Mouse (Mus musculus) frontal cortex, postnatal 14 days (tissue): ENCODE measurements around the gene Mtcl1.
"Not testable (repeated sequence)": the region's sequence is repeated elsewhere in the genome, so short reads cannot be mapped to it uniquely, and the experiment has no call there.

ENCODE experiments used
- DNase-seq, 2 experiments: peaks; one replicate each; pipeline ENCODE4 v3.0.0; 2022; ENCODE audit warnings: low spot score in 2 of 2

Mtcl1 gene

DNA sequence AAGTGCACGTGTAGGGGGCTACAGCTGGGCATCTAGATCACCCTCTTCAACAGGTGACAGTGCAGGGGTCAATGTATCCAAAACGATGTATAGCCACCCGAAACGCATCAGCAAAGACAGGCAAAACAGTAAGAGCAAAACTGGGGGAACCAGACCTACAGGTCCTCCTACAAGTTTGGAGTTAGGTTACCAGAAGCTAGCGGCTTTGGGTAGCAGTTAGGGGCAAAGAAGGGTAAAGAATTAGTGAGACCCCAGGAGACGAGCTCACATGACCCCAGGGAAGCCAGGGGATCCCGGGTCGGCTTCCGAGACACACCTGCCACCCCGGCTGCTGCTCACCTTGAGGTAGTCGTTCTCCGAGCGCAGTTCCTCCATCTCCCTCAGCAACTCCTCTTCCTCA, 1.6 kb downstream of the Mtcl1 start:
- no peak for DNase-seq

DNA sequence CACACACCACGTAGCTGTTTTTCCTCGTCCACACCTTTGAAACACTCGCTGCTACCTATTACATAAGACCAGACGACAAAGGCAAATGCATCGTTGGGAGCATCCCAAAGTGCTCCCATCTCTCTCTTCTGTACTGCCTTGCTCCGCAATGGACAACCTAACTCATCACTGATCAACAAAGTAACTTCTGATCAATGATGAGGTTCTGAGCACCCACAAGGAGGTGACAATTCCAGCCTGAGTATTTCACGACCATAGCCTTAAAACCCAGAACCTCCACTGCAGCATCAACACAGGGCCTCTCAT, 2.6 kb downstream of the Mtcl1 start:
- DNase-seq = no peak

DNA sequence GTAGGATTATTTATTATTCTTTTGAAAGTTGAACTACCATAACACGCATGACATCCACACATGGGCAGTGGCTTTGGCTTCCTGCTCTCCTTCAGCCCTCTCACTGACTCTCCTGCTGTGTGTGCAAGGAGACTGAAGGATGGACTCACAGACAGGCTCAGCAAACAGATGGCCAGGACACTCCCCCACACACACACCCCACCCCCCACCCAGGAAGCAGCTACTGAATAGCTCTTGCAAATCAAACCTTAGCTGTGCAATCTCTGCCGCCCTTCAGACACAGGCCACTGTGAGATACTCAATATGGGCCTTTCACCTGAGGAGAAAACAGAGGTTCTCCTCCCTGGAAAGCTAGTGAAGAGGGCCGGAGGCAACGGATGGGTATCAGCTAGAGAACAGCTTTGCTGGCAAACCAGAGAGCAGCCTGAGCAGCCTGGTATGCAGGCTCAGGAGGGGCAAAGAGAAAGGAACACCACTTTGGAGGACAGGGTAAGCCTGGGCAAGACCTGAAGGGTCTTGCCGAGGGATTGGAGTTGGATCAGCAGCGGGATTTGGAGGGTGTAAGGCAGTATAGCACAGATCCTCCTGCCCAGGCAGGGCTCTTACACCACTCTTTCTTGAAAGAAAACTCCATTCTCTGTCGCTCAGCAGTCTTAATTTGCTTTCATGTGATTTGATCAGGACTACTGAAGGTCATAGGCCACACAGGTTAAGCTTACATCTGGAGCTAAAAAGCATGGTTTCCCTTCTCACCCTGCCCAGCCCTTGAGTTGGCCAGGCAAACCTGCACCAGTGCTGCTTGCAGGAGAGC, 3.1 kb downstream of the Mtcl1 start:
- no peak for DNase-seq

DNA sequence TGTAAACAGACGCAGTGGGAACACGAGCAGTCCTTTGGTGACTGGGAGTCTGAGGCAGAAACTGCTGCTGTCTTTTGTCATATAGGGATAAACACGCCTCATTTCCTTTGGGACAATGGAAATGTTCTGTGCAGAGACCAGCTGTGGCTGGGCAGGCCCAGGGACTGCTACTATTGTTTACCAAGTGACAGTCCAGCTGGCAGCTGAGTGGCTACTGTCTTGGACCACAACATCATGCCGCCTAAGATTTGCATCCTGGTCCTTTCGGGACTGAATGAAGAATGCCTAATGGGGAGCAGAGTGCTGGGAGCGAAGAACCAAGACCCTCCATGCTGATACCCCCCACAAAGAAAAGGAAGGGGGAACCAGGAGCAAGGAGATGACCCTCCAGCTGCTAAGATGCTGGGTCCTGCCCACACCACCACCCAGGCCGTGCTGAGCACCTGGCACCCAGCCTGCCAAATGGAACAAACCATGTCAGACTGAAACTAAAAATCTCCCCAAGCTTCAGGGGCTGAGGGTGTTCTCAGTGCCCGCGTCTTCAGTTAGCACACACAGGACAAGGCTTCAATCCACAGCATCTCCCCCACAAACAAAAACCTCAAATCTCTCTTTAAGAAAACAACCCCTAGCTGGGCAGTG, 5.4 kb downstream of the Mtcl1 start:
- DNase-seq = no peak

DNA sequence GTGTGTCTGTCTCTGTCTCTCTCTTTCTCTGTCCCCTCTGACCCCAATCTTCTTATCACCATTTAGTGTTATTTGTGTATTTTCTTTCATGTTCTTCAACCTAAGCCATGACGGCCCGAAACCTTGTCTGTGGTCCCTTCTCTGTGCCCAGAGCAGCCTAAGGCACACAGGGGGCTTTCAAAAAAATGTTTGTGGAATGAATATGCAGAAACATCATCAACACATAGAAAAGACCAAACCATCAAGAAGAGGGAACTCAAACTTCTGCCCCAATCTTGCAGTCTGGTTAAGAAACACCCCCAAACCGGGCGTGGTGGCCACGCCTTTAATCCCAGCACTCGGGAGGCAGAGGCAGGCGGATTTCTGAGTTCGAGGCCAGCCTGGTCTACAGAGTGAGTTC, 9.7 kb downstream of the Mtcl1 start:
- DNase-seq = no peak

DNA sequence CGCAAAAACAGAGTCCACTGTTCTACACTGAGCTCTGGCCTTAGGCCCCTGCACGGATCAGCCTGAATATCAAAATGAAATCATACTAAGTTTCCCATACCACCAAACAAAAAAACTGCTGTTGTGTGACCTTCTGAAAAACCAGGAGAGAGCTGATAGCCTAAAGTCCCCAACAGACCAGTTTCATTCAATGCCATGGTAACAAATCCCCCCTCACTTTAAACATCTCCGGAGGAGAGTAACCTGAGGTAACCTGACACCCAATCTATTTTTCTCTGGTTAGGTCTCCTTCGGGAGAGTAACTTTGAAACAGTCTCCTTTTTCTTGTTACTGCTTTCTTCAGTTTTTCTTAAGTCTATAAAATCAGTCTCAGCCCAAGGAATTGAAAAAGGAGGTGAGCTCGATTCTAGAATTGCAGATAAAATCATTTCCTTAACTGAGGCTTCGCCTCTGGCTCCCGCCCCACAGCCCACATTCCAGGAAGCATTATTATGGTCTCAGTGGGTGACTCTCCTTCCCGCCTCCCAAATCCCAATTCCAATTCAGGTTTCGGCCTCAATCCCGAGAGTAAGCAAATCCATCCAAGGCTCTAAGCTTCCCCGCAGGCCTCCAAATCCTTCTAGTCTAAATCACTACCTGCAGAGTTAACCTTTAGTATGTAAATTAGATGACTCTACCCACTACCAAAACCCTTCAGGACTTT, 10.3 kb downstream of the Mtcl1 start:
- no peak for DNase-seq

DNA sequence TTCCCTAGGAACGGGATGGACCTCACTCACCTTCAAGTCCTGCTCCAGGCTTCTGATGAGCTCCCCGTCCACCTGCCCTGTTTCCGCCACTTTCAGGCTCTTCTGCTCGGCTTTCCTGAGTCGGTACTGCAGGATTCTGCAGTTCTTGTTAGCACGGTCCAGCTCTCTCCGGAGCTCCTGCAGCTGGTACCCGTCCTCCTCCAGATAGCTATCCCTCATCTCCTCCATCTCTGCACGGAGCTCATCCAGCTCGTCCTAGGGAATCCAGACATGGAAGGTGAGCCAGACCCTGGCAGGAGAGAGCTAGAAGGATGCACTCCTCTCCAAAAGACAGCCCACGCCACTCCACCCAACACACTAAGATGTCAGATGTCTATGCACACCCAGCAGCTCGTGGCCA, 11.4 kb downstream of the Mtcl1 start:
- DNase-seq = no peak

DNA sequence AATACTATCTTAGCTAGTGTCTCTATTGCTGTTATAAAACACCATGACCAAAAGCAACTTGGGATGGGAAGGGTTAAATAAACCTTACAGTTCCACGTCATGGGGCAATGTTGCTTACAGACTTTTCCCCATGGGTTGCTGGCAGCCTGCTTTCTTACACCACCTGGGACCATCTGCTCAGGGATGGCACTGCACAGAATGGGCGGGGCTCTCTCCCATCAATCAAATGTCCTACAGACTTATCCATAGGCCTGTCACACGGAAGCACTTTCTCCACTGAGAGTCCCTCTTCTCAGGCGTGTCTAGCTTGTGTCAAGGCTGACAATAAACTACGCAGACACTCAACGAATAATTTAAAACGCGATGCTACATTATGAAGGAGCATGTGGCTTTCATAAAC, 12.7 kb downstream of the Mtcl1 start:
- no peak for DNase-seq

DNA sequence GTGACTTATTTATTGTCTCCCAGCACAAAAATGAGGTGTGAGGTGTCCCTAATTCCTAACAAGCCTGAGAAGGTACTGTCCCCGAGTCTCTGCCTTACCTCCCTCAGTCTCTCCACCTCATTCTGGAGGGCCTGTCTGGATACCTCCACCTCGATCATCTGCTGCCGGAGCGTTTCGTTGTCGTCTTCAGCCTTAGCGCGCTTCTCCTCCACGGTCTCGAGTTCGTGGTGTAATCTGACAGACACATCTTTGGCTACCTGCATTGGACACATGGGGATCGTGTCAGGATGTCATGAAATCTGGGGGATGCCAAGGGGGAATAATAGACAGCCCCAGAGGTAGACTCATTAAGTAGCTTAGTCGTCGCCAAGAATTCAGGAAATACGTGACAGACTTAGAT, 13.6 kb downstream of the Mtcl1 start:
- no peak for DNase-seq

DNA sequence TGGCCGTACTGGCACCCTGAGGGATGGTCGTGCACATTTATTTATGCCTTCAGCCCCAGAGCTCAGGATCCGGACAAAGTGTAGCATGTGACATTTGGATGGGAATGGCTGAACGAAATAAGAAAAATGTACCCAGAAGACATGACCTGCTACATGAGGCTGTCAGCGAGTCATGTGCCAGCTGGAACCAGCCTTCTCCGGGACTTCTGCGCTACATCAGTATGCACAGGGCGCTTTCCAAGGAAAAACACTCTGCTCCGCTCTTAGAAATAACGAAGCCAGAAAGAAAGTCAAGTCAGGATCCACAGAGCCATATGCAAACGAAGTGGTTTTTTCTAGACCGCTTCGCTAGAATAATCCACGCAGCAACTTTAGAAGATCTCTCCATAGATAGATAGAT, 14.5 kb downstream of the Mtcl1 start:
- no peak for DNase-seq

DNA sequence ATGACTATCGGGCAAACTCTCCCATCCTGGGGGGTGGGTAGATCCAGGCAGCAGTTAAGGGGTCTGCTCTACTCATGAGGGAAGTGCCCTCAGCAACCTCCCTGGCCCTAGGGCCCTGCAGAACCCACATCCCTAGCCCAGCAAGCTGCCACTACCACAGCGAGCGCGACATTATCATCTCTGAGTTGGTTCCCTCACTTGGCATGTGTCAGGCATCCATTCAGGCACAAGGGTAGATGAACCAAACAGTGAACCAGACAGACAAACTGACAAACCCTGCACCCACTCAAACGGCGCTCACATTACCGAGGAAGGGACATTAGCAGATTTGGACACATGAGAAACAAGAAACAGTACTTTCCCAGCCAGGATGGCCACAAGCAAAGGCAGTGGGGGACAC, 15.0 kb downstream of the Mtcl1 start:
- no peak for DNase-seq

DNA sequence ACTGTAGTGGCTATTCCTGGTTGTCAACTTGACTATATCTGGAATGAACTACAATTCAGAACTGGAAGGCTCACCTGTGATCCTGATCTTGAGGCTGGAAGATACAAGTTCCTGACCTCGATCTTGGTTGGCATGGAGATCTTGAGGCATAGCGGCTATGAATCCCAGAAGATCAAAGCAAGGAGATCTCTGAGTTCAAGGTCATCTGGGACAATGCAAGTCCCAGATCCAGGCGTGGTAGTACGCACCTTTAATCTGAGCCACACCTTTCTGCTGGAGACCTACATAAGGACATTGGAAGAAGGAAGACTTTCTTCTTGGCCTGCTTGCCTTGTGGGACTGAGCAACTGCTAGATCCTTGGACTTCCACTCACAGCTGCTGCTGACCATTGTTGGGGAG, 24.9 kb downstream of the Mtcl1 start:
- not testable (repeated sequence) for DNase-seq

DNA sequence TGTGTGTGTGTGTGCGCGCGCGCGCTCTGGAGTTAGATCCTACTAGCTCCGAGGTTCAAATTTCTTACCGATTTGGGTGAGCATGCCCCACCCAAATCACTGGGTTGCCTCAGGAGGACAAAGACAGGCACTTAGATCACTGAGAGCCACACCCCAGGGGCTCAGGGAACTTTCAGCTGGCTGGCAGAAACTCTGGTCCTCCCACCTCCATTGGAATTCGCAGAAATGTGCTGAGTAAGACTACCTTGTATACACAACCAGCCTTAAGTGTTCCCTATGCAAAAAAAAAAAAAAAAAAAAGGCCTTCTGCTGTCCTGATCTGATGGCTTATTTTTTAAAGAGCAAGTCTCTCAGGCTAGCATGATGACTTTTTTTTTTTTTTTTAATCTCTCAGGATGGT, 30.1 kb downstream of the Mtcl1 start:
- no peak for DNase-seq

DNA sequence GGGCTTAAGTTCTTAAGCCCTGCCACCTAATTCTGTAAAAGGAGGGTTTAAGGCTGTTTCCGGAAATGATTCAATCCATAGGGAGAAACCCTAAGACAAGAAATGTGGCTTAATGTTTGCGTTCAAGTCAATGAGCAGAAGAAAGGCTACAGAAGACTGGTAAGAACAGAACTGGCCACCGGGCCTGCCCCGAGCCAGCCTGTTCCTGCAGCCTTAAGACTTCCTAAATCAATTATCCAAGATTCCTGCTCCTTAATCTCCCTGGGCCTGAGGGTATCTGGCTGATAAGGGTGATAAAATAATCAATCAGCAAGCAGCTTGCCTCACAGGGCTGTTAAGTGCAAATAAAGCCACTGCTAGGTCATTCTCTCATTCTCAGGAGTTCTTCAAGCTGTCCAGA, 31.8 kb downstream of the Mtcl1 start:
- no peak for DNase-seq

DNA sequence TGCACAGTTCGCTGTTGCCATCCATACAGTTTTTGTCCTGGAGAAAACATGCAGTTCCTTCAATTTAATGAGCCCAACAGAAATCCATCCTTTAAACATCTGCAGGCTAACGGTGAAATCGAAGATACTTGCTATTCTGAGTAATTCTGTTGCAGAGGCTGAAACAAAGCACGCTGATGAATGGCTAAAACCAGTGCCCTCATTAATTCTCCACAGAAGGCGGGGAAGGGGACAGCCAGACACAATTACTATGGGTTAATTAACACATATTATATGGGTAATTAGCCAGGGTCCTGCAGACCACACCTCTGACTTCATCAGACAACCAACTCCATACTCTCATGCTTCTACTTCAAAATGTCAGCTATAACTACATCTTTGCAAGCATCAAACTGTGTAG, 32.2 kb downstream of the Mtcl1 start:
- DNase-seq = no peak

DNA sequence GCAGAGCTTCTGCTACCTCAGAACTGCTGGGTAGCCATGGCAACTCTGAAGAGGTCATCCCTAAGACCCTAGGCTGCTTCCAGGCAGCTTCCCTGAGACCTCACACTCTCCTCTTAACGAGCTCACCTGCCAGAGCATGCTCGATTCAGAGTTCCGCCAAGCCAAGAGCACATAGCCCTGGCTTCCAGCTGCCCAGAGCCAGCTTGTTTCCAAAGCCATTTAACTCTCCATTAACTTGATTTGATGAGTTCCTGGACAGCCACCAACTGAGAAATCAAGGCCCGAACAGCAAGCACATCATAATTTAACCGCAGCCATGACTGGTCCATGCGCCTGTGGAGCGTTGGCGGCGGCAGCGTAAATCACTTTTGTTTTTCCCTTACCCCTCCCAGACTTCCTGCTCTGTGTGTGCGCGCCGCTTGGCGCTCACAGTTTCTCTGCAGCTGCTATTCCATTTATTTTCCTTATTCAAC, 32.7 kb downstream of the Mtcl1 start:
- no peak for DNase-seq

DNA sequence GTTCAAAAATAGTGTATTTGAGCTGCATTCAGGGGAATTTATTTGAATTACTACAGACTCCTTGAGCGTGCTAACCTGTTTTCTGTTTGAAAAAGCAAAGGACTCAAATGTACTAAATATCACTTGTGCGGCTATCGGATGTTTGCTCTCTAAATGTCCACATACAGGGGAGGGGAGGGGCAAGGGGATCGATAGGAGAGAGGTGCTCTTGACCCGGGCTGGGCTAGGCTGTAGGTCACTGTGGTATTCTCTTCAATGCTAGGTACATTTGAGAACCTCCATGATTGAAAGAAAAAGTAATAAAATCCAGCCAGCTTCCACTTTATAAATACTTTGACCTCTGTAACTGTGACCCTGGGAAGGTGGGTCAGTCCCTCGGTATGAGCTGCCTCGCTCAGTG, 33.1 kb downstream of the Mtcl1 start:
- DNase-seq = no peak

DNA sequence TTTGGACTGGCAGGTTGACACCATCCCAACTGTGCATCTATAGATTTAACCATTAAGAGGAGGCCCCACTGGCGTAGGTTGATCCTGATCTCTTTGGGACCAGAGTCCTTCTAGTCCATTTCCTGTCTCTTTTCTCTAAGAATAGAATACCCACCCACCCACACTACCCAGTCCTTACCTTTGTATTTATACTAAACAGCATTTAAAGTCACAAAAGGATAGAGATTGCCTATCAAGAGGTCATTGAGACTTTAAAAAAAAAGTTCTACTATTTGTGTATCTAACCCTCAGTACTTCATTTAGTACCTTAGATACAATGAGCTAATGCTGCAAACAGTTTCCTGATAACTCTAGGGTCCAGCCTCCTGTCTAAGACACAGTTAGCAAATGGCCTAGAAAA, 35.2 kb downstream of the Mtcl1 start:
- DNase-seq = no peak

DNA sequence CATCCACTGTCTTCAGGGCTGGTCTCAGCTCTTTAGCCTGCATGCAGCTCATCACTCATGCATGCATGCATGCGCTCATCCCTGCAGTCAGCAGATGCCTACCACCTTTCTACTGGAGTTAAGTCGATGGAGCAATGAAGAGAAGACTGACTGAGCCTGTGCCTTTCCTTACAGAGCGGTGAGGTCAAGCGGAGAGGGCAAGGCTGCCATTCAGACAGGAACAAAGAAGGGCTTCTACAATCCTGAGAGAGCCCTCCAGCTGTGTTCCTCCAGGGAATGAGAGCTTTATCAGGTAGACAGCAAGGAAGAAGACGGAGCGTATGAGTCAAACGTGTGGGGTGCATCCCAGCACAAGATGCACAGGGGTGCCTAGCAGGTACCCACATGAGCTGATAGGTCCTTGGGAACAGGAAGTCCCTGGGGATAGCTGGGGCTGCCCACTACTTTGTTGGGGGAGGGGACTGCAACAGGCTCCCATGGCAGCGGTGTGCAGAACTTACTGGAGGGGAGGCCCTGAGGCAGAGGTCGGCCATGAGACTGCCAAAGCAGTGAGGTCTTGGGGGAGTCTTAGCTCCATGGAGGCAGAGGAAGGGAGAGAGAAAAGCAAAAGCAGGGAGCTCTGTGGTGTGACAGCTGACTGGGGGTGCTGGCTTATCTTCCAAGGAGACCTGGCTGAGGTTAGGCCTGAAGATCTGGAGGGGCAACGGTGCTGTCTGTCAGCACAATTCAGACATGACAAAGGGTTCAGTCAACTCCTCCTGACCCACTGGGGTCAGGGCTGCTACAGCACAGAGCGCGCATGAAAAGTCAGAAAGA, 37.2 kb downstream of the Mtcl1 start:
- DNase-seq = no peak

DNA sequence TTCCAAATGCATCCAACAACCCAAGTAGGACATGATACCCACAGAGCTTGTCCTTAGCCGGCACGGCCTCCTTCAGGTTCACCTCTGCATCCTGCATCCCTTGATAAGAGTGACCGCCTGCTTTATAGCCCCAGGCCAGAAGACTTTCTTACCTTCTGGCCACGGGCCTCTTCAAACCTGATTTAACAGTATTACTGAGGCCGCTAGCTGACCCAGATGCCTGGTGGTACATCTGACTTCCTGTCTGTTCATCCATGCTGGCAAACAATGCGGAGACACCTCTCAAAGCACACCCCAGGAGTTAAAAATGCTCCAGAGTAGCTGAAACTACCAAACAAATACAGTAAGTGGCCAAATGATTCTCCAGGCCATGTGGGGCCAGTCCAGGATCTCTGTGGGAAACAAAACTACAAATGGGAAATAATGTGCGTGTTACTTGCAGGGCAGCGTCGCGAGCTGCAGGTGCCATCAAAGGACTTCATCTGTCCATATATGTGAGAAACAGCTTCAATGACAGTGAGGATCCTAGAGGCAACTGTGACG, 38.6 kb downstream of the Mtcl1 start:
- no peak for DNase-seq

DNA sequence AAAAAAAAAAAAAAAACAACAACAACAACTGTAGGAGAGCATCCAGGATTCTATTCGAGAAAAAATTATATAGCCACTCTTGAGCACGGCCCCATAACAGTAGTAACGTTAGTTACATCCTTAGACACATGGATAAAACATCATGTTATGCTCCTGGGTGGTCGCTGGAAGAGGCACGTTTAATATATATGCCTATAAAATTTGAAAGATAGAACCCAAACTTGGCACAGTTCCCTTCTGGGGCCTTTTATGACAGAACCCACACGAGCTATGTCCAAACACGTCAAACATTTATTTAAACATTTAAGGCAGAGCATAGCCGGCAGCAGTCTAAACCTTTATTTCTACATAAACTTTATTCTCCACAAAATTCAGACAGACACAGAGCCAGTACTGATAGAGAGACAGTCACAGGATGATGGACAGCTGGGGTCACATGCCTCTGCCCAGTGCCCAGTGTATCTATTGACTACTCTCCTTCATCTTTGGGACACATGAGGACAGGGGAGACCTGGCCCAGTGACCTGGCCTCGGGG, 40.4 kb downstream of the Mtcl1 start:
- no peak for DNase-seq

DNA sequence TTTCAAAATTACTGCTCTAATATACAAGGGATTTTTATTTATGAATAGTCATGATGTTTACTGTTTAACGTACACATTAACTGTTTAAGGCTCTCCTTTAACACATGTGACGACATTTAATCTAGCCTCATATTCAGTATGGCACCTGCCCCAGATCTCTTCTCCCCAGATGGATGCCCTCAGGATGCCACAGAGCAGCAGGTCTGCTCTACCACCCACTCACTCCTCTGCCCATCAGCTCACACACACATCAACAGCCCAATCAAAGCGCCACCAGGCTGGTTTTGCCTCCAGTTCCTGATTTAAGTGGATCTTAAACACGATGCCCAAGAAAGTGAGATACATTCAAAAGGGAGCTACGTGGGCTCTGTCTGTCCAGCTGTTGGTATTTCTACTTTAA, 41.1 kb downstream of the Mtcl1 start:
- DNase-seq = no peak
